Mouse (Mus musculus): ENCODE measurements around the gene Sik3. TPM values are rescaled to one million over a fixed set of nuclear protein-coding genes. Genes with fewer than 3 reads are reported as not detected.

The Sik3 gene
- 10 to 100 TPM in 1 of 2 experiments, 1 to 10 TPM in 1; 7.9 to 10.4 TPM for polyA plus RNA-seq (2017; shearing (Covaris generic))

DNA sequence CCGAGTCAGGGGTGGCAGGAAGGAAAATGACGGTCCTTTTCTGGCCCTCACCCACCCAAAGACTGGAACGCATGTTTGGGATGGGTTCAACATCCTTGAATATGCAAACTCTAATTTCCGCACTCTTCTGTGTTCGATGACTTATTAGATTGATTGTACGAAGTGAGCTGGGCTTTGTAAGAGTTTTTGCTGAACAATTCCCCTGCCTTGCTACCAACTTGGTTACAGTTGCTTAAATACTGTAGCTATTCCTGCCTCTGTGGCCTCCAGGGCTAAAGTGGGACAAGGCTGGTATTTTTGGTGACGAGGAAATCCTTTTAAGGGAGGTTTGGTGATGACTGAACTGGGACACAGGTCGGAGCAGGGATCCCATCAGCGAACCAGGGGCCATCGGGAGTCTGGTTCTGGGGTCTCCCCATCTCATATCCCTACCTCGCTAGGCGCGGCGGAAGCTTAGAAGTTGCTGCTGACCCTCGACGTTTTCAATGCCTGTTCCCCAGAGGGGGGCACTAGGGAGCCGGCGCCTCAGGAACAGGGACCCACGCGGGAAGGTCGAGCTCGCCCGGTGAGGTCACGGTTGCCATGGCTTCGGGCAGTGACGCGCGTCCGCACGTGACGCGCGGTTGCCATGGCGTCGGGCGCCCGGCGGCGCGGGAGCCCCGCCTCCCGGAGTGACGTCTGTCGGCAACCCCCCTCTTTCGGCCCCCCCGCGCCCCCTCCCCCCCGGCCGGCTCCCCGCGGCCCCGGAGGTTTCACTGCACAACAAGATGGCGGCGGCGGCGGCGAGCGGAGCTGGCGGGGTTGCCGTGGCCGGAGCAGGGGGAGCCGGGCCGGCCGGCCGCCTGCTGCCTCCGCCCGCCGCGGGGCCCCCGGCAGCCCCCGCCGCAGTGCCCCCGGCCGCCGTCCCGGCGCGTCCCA is at the start of gene Sik3, which contains the start of gene Pafah1b2:
Sik3 (plus strand) TSS at position 730 of the 918 bp plus-strand sequence.
Pafah1b2 (minus strand) TSS at position 600 of the 918 bp plus-strand sequence.
- peak; percentile 81 for ATAC-seq

DNA sequence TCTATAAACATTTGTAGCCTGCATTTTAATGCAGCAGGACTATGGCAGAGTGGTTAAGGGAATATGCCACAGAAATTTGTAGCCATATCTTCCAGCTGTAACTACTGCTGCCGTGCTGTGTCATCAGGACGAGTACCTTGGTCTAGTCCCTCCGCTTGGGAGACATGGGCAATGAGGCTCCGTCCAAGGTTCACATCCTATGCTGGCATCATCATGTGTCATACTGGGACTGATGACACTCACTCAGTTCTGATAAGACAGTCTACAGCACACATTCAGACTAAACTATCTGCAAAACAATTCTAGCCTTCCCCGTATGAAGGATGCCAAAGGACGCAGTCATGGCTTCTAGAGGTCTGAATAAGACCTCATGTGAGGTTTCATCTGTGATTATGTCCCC is 49.0 kb upstream of the Sik3 start:
- ATAC-seq: no peak

DNA sequence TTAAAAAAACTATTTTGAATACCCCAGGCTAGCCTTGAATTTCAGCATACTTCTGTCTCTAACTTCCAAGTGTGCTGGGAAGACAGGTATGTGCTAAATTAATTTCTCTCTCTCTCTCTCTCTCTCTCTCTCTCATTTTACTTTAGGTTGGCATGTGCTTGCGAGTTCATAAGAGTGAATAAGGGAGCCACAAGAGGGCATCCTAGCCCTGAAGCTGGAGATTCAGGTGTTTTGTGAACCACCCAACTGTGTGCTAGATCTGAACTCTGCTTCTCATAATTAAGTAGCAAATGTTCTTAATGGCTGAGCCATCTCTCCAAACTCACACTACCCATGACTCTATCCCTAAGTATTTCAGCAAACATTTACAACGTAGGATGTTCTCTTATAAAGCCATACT is 35.7 kb upstream of the Sik3 start:
- ATAC-seq: no peak

DNA sequence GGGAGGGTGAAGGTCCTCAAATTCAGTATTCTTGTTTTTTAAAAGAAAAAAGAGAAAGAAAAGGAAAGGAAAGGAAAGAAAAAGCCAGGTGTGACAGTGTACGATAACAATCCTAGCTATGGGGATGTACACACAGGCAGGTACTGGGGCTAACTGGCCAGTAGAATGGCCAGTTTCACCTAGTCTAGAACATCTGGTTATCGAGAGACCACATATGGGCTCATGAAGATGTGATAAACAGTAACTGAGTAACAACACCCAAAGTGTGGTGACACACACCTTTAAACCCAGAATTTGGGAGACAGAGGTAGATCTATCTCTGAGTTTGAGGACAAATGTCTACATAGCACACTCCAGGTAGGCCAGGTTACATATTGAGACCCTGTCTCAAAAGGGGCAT is 32.8 kb upstream of the Sik3 start:
- no peak for ATAC-seq

DNA sequence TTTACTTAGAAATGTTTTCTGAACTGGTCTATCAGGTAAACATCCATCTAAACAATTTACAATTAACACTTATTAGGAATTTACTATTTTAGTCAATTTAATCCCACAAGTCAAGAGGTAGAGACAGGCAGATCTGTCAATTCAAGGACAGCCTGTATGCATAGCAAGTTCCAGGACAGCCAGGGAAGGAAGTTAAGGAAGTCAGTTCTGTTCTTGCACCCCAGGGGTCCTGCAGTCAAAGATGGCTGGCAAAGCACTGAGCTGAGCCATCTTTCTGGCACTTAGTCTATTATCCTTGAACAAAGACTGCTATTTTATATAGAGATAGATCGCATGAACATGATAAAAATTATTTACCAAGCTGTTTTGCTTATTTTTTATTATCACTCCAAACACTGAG is 32.0 kb upstream of the Sik3 start:
- no peak for ATAC-seq

DNA sequence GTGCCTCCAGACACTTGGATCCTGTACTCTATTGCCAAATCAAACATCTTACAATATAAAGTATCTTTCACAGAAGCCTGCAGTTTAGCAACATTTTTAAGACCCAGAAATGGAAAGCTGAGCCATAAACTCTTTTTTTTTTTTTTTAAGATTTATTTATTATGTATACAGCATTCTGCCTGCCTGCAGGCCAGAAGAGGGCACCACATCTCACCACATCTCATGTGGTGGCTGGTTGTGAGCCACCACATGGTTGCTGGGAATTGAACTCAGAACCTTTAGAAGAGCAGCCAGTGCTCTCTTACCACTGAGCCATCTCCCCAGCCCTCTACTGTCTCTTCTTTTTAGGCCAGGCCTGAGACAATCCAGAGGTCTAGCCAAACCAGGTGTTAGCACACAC is 31.3 kb upstream of the Sik3 start:
- no peak for ATAC-seq

DNA sequence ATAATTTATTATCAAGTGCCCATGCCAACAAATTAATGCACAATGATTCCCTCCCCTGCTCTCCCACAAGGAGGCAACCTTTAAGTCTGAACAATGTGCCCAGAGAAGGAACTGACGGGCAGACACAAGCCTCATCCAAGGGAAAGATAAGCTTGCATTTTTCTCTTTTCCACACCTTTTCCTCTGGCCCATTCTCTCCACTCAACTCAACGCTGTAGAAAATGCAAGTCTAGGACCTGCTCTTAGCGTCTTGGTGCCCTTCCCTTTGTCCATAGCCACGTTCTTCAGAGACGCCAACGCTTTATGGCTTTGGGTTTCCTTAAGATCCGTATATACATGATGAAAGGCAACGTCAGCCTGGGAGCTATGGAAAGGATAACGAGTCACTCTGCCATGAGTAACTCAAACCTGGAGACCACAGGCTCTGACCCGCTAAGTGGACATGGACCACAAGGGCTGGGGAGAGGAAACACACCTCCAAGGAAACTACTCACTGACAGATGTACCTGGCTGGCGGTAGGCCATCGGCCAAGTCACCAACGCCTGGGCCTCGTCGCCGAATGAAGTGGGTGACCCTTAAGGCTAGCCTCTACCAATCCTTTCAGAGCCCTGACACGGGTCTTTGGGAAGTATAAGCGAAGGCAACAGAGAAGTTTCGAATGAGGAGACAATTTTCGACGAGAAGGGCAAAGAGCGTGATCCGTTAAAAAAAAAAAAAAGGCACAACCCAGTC is 28.8 kb upstream of the Sik3 start:
- no peak for ATAC-seq

DNA sequence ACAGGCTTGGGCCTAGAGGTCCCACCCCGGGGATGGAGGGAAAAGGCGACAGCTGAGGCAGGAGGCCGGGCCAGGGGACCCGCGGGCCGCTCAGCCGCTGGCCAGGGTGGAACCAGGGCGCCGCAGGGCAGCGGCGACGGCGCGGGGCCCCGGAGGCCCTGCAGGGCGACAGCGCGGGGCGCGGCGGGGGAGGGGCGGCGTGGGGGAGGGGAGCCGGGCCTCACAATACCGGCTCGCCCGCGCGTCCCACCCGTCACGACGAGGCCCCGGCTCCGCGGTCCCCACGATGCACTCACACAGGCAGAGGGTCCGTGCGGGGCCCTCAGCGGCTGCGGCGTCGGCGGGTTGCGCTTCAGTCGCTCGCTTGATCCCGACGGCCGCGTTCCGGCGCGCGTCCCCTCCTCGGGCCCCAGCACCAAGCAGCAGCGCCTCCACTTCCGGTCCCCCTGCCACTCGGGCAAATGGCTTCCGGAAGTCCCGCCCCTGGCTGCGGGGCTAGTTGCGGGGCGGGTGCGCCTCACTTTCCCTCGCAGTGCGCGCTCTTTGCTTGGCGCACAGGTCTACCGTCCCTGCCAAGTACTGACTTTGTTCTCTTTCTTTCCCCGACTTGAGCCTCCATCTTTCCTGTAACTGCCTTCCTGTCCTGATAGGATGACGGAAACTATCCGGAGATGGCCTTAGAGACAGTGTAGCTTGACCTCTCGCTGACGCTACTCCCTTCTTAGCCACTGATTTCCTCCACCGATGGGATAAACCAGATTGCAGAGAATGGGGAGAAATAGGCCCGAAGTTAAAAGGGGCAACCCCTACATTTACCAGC is 28.0 kb upstream of the Sik3 start:
- peak; percentile 91 for ATAC-seq

DNA sequence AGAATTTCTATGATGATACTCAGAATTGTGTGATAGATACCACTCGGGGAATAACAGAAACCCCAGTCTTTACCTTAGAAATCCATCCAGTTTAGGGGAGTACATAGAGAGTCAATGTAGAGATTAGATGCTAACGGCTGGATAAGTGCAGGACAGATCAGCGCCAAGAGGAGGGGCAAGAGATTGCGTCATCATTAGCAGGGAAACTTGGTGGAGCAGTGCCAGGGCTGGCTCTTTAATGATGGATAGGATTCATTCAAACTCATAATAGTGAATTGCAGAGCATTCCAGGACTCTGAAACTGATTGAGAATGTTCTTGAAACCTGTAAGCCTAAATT is 27.4 kb upstream of the Sik3 start:
- ATAC-seq: peak; percentile 41

DNA sequence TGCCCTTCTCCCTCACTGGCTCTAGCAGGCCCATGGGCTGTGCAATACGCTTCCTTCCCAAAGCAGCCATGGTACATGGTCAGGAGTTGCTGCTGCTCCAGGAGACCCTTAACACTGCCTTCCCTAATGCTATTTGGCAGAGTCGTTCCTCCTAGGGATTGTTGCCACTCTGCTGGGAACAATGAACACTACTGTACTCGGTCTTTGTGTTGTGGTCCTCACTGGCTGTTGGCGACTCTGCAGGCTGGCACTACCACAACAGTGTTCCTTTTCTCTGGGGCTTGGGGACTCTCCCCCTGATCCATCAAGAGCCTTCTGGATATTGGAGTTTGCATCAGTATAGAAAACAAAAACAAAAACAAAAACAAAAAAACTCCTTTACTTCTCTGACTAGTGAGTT is 13.6 kb upstream of the Sik3 start:
- ATAC-seq: no peak

DNA sequence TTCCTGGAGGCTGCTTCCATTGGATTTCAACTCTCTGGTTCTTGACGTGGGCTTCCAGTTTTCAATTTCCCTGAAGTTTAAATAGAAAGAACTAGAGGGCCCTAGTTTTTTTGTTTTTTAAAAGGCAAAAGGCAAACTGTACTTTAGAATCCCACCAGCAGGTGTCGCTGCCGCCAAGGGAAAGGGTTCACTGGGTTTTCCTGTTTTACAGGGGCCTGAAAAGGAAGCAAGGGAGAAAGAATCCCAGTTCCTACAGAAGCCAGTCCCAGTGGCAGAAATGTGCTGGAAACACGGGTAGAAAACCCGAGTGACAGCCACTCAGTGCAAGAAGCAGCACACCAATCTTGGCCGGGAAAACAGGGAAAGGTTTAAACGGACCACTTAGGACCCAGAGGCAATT is 8.9 kb upstream of the Sik3 start:
- no peak for ATAC-seq

DNA sequence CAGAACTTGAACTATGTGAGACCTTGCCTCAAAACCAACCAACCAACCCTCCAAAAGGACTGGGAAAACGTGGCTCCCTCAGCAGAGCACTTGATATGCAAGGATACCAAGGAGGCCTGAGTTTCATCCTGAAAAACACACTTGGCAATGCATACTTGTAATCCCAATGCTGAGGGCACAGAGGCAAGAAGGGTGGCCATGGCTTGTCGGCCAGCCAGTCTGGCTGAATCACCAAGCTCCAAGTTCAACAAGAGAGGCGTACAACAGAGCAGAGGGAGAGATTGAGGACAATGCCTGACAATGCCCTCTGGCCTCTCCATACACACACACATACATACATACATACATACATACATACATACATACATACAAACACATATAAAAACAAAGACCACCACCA is 8.1 kb upstream of the Sik3 start:
- no peak for ATAC-seq

DNA sequence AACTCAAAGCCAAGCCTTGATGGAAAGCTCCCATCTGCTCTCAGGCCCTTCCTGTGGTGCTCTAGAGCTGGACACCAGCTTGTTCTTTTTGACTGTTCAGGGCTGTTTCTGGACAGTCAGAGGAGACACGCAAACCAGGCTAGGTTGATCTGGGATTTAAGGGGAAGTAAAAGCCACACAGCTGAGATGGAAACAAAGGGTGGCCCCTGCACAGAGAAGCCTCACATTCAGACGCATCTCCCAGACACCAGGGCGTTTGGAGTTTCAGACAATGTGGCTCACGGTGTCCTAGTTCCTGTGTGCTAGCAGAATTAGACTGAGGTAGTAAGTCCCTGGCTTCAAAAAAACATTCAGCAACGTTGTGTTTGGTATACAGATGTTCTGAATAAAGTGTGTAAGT is 6.4 kb upstream of the Sik3 start:
- ATAC-seq: no peak

DNA sequence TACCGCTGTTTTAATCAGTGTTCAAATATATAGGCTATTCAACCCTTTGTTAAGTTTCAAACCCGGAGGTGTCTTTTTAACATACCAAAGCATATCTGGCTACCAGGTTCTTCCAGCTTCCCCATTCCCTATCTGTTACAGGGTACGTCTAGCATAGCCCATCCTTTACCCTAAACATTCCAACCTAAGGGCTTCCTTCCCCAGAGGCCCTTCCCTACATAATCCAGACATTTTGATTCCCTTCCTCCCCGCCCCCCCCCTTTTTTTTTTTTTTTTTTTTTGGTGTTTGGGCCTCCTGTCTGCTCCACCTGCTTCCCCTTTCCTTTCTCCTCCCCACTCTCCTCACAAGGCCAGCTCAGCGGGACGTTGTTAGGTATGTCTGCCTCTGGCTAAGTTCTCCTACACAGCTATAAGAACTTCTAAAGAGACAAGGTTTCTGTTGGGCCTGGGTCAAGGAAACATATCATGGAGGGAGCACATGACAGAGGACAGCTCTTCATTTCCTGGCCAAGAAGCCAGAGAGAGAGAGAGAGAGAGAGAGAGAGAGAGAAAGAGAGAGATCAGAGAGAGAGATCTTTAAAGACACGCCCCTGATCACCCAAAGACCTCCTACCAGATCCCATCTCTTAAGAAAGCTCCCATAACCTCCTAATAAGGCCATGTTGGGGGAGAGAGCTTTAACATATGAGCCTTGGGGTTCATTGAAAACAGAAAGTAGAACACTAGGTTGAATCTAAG is 3.5 kb upstream of the Sik3 start:
- no peak for ATAC-seq

DNA sequence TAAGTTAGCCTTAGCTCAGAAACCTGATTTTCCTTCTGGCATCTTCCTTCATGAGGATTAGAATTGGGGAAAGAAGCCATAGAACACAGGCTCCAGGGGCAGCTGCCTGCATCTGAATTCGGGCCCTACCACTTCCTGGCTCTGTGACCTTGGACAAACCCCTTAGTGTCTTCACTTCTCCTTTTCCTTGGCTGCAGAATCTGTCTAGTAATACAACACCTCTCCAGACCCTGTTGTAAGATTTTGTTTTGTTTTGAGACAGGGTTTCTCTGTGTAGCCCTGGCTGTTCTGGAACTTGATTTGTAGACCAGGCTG is 3.0 kb upstream of the Sik3 start:
- no peak for ATAC-seq

DNA sequence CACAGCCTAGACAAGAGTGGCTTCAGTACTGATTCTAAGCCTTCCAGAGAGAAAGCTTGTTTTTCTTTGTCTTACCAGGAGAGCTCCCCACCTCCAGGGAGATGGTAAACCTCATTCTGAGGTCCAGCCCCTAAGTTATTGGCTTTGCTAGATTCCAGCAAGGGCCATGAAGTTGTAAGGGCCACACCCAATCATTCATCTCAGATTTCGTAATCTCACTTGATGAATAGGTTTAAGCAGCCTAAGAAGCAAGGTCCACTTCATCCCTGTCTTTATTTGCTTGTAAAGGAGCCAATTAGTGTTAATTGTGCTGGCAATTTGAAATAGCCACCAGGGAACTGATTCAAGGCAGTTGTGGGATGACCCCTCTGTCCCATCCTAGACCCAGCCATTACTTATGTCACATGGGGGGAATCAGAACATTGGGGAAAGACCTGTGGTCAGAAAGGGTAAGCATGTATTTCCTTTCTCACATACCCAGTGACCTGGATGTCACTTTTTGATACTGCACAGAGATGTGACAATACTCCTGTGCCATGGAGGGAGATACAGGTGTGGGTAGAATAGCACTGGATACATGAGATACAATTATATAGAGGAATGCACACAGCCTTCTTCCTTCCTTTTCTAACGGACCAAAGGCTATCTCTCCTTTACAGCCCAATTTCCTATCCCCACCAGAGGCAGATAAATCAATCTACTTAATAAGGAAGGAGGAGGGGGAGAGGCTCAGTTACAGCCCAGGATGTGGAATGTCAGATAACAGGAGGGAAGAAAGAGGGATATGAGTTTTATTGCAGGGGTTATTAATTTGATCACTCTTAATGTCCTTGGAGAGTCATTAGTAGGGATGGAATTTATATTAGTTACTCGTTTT is 1.3 kb upstream of the Sik3 start:
- ATAC-seq: no peak

DNA sequence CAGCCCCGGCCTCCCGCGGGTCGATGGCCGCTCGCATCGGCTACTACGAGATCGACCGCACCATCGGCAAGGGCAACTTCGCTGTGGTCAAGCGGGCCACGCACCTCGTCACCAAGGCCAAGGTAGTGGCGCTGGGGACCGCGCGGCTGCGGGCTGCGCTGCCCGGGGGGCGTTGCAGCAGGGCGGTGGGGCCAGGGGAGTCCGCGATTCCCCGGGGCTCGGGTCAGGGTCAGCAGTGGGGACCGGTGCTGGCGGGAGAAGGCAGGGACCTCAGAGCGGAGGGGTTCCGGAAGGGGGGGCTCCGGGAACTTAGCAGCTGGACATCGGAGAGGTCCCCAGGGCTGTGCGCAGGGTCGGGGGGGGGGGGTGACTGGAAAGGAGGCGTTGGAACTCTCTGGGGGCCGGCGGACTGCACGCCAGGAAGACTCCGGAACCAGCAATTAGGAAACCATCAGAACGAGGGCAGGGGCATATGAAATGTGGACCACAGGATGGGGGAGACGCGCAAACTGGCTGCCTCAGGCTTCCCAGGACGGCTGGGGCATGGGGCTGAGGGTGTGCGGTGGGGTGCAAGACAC is 478 bp downstream of the Sik3 start:
- ATAC-seq: peak; percentile 25

DNA sequence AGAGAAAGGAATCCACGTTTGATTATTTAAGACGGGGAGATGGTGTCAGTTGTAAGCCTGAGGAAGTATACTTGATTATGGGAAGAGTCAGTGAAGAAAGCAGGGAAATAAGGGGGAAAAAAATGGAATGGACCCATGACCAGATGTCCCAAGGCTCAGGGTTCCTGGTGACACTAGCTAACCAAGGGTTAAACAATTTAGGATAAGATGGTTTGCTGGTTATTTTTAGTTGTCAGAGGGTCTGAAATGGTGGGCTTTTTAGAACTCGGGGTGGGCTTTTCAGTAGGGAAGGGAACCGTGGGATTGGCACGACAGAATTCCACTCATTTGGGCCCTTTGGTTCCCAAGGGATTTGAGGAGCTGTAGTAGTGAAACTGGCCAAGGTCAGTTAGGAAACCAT is 996 bp downstream of the Sik3 start:
- ATAC-seq: no peak

DNA sequence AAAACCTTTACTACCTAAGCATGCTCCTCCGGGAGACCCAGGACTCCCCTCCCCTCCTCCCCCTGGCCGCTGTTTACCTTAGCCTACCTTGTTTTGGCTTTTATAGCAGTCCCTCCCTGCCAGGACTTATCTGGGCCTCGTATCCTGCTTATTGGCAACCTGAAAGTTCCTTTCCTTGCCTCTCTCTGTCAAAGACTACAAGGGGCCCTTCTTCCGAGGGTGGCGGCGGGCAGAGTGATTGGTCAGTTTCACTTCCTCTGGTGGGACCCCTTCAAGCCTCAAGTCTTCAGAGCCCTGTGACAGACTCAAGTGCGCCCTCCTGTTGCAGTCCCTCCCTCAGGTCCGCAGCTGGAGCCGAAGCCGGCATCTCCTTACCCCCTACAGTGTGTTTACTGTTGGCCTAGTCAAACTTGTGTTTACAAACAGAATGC is 1.6 kb downstream of the Sik3 start:
- ATAC-seq: no peak

DNA sequence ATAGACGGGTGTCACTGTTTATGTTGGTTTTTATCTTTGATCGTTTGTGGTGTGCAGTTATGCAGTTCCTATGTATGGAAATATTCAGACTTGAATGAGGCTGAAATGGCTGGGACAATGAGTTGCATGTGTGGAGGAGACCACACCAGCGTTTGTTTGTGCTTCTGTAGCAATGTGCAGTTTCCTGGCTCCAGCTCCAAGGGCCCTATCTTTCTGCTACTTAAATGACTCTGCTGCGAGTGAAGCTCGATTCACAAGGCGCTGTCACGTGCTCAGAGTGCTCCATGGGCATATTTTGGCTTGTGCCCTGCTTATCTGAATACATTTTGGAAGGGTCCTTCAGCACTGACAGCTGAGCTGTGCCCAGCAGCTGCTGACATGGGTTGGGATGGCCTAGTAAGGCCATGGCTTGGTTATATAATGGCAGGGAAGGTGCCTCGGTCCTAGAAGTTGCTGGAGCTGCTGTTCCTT is 2.5 kb downstream of the Sik3 start:
- no peak for ATAC-seq

DNA sequence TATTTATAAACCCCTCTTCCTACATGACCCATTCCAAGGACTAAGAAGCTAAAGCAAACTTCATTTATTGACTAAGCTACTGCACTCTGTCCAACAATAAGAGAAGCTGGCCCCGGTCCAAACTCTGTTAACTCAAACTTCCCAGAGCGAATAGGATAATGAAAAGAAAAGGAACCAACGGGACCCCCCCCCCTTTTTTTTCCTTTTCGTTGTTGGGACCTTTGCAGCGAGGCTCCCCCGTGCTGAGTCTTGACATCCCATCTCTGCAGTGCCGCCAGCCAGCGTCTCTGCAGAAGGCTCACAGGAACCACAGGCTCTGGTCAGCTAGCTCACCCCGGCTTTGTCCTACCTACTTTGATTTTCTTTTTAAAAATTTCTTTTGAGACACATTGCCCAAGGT is 3.2 kb downstream of the Sik3 start:
- no peak for ATAC-seq
